Mouse (Mus musculus) cerebellum, adult 2 months (tissue): Measurements from ENCODE around the gene Rpl7a.

ENCODE experiments used
- CTCF ChIP-seq: fragments of 200-500 bp; IDR thresholded peaks from 2 replicates; pipeline ENCODE4 v1.5.1; 2011; ENCODE audit warnings: low read depth, mild to moderate bottlenecking, control low read depth, low read length, moderate library complexity, borderline replicate concordance; ENCODE audit not compliant: insufficient read depth
- POLR2A ChIP-seq: fragments of 200-500 bp; IDR thresholded peaks from 2 replicates; pipeline ENCODE4 v1.6.1; 2011; ENCODE audit warnings: low read length, control low read depth, borderline replicate concordance; ENCODE audit not compliant: insufficient read depth

GRCm38 (mm10) chr2:26957488-26957859 is 46.9 kb downstream of the Rpl7a start:
- no peak for TF ChIP-seq CTCF
- no peak for TF ChIP-seq POLR2A
